Mouse (Mus musculus) common myeloid progenitor, adult 5-6 weeks (primary cell): Measurements from ENCODE around the gene Pes1. TPM values are rescaled to one million over a fixed set of nuclear protein-coding genes. Genes with fewer than 3 reads are reported as not detected.
A peak's percentile ranks its signal among the peaks of the same experiment; 100 is the strongest.

ENCODE experiments used
- ATAC-seq: replicated peaks from 2 replicates; pipeline ENCODE4 v1.8.0; 2016; ENCODE audit warnings: low read depth, mild to moderate bottlenecking, moderate TSS enrichment, inconsistent platforms; ENCODE audit not compliant: poor library complexity, severe bottlenecking
- total RNA-seq: library from RNA; stranded (forward); fragments of 200-1000, 187-1606 nt; gene quantifications from 2 replicates; pipeline ENCODE4 v1.2.3, GENCODE M21; 2017

Pes1 gene
- total RNA-seq, 1 experiment from 2014 or later, result 247 TPM

DNA sequence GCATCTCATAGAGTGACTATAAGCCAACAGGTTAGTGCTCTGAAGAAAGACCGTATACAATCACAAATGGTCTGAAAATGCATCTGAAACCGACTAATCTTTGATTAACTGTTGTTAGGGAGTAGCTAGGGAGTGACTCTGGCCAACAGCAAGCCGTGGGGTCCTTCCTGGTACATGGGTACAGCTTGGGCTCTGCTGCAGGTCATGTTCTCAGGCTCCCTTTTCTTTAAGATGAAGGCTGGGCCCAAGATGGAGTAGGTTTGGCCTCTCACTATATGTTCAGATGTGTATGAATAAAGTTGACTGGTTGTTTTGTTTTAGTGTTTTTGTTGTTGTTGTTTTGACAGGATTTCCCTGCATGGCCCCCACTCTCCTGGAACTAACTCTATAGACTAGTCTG lies 2.0 kb upstream of the Pes1 start:
- no peak for ATAC-seq

DNA sequence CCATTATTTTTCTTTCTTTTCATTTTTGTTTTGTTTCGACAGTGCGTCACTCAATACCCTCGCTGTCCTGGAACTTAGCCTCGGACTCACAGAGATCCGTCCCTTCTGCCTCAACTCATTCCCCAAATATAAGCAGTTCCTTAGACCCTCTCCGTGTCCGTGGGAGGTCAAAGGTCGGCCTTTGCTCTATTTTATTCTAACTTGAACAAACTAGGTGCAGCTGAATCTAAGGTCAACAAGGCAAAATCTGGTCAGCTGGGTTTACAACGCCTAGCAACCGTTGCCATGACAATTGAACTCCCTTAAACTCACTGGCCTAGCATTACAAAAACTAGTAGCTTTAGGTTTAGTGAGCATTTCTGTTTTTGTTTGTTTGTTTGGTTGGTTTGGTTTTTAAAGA lies 620 bp upstream of the Pes1 start:
- no peak for ATAC-seq

DNA sequence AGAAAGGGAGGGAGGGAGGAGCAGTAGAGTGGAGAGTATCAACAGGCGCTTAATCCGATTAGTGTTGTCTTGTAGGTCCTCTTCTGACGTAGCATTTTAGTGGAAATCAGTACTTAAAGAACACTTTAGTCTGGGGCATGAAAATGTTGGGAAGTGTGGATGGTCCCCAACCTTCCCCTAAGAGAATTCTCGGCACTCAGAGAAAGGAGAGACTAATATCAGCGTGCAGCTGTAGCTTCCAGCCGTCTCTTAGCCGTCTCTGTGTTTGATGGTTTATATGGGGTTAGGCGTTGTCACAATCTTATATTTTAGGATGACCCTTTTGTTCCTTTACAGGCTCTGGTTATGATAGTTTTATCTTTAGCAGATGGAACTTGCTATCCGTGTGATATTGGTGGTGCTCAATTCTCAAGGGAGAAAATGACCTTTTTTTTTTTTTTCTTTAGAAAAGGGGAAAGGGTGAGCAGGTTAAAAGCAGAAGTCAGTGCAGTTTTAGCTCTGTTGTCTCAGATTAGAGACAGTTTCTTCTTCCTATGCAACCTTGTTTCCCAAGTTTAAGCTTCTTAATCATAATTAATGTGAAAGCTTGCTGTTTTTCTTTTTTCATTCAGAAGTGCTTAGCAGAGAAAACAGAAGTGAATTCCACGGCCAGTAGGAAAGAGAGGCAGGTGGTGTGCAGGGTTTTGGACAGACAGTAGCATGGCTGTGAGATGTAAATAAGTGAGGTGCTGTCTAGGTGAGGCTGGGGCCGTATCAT lies 819 bp downstream of the Pes1 start:
- peak; percentile 20 for ATAC-seq

DNA sequence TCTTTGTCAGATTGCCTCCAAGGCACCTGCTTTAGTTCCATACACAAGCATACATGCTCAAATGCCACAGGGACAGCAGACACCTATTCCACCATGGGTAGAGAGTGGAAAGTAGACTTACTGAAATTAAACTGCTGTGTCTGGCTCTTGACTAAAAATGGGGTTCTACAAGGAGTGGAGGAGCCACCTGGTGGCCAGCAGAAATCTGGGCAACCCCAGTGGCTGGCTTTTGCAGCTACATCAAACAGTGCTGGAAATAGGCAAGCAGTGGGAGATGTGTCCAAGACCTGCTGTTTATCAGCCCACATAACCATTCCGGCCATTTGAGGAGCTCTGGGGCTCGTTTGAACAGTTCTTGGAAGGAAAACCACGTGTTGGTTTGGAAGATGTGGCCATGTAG lies 6.1 kb downstream of the Pes1 start:
- peak; percentile 39; the same call in 1 of the 2 replicates for ATAC-seq

DNA sequence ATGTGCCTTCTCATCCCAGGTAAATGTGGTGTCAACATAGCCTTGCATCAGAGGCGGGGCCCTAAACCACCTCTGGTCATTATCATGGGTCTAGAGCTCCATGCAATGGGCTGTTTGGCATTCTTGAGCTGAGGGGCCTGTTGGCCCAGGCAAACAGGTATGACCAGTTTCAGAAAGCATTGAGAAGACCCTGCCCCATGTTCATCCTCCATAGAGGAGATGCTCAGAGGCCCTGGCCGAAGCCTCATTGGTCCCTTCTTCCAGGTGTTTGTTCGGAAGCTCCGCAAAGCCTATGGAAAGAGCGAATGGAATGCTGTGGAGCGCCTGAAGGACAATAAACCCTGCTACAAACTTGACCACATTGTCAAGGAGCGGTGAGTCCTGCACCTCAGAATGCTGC lies 6.6 kb downstream of the Pes1 start:
- ATAC-seq, result no peak

DNA sequence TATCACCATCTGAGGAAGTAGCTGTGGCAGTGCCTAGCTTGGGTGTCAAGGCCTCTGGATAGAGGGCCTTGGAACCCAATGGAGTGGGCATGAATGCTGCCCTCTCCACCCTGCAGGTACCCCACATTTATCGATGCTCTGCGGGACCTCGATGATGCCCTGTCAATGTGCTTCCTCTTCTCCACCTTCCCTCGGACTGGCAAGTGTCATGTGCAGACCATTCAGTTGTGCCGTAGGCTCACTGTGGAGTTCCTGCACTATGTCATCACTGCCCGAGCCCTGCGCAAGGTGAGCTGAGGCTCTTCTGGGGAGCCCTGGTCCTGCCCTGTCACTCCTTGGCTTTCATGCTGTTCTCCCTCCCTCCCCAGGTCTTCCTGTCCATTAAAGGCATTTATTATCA lies 9.3 kb downstream of the Pes1 start:
- ATAC-seq, result no peak

DNA sequence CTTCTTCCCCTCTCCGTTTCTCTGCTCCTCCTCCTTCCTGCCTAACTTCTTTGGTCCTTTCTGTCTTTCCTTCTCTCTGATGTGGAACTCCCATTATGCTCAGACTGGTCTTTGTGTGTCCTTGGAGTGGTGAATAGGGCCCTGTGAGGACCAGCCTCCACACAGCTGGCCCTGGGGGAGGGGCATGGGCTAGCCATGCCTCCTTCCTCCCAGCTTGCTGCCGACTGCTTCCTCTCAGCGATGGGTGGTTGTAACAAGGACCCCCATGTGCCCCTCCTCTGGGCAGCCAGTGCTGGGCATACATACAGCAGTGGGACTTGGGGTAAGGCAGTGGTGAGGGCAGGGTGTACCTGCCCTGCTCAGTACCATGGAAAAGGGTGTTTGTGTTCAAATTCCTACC lies 10.5 kb downstream of the Pes1 start:
- no peak for ATAC-seq

DNA sequence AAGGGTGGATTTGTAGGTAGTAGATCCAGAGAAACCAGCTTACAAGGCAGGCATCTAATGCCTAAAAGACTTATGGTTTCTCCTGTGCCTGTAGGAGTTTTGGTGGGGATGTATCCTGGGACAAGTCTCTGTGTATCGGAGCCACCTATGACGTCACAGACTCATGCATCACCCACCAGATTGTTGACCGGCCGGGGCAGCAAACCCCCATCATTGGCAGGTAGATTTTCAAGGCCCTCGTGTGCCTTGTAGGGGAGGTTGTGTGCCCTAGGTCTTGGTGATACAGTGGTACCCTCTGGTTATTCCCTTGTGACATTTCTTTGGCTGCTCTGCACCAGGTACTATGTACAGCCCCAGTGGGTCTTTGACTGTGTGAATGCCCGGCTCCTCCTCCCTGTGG lies 12.9 kb downstream of the Pes1 start, which contains the start of gene 4930556J24Rik:
Gene 4930556J24Rik (minus strand): TSS at position 101 of the 400 bp plus-strand sequence.
- ATAC-seq, result no peak

DNA sequence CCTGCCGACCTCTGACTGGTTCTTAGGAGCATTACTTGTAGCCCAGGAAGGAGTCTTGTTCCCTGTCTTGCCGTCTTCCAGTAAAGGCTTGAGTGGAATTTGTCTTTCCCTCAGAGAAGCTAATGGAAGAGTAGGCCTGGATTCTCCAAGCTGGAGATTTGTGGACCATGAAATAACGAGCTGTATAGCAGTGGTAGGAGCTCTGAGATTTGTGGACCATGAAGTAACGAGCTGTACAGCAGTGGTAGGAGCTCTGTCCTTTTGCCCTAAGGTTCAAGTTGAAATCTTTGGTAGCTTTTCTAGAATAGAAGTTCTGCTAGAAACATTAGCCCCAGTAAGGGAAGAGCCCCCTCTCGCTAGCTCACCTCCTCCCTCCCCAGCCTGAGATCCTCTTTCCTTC lies 14.6 kb downstream of the Pes1 start:
- ATAC-seq, result no peak

DNA sequence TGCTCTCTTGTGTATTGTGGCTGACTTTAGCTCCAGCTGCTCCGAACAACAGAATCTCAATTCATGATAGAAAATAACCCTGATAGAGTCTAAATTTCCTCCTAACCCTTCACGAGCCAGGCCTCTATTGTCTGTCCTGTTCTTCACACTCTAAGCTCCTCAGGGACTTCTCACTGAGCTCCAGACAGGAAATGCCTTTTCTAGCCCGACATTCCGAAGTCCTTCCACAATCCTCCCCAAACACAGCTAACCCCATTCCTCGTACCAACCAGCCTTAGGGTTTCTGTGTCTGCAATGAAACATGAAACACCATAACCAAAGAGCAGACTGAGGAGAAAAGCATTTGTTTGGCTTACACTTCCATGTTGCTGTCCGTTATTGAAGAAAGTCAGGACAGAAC lies 17.8 kb downstream of the Pes1 start:
- no peak for ATAC-seq

DNA sequence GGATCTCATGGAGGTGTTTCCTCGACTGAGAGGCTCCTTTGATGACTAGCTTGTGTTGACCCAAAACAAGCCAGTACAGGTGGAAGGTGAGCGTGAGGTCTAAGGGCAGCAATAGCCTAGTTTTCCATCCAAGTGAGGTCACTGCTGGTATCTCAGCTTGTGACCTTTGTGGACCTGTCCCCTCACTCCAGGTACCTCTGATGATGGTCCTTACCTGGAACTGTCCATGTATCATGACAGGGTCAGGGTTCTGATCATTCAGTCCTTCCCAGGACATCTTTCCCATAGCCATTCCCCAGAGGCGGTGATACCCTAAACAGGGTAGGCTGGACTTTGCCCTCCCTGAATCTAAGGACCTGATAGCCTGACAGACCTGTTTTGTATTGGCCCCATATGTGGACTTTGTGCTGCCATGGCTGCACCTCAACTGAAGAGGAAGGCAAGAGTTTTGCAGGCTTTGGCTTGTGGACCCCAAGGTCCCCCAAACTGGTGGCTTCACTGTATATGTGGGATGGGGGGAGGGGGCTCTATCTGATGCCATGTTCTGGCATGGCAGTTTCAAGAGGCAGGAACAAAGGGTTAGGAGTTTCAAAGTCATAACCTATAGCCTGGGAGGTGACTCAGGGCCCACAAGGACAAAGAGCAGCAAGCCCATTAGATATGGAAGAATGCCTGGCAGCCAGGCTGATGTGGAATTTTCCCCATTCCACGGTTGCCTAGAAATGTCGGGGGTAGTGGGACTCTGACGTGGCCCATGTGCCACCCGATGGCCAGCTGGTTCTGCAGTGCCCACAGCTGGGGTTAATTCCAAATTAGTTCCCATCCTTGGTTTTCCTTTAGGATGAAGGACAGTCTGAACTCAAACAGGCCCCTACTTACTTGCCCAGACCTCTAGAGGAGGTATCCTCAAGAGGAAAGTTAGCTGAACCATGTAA lies 18.8 kb downstream of the Pes1 start:
- no peak for ATAC-seq

DNA sequence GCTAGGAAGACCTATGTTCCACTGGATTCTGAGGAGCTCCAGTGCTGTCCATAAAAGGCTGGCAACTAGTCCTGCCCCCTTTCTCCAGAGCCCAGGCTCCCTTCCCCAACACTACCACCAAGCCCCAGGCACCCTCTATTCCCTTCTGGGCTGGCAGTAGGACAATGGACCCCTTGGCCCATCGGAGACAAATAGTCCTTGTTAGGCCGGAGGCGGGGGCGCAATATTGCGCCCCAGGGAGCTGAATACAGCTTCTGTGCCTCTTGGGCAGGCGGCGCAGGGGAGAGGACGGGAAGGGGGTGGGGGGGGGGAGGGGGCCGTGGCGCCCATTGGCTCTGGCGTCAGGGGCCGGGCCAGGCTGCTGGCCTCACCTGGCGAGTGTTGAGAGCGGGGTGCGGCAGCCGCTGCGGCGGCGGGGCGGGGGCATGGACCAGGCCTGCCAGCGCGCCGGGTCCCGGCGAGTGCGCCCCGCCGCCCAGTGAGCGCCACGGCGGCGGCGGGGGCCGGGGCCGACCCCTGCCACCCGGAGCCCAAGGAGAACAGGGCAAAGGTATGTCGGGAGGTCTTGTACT lies 19.6 kb downstream of the Pes1 start, which contains the start of gene Gal3st1:
Gene Gal3st1 (plus strand): TSS at position 346 of the 572 bp plus-strand sequence.
- no peak for ATAC-seq

DNA sequence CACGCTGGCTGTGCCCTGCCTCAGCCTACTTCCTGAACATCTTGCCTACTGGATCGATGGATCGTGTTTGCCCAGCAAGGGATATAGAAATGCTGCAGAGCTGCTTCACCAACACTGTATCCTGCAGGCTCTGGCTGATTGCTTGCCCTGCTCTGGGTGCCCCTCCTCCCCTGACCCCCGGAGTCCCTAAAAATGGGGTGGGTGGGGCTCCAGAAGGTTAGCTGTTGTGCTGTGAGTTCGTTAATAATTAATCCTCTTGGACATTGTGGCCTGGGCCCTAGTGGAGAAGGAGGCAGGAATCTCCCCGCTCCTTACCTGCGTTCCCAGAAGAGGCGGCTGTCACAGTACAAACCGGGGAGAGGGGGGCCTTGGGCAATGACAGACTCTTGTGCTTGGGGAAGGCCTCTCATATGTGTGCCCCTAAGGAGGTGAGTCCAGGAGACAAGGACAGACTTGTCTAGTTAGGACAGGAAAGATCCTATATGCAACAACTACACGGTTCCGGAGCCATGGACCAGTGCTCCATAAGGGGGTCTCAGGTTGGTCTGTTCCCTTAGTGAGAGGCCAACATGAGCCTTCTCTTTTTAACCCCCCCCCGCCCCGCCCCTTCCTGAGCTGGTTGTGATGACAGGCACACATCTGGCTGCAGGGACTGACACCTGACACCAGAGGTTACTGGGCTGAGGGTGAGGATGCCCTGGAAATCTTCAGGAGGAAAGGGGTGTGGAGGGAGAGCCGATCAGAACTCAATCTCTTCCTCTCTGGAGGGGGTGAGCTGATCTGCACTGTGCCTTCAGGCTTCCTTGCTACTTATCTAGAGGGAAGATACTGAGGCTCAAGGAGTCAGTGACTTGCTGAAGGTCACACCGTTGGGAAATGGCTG lies 20.3 kb downstream of the Pes1 start:
- ATAC-seq, result no peak

DNA sequence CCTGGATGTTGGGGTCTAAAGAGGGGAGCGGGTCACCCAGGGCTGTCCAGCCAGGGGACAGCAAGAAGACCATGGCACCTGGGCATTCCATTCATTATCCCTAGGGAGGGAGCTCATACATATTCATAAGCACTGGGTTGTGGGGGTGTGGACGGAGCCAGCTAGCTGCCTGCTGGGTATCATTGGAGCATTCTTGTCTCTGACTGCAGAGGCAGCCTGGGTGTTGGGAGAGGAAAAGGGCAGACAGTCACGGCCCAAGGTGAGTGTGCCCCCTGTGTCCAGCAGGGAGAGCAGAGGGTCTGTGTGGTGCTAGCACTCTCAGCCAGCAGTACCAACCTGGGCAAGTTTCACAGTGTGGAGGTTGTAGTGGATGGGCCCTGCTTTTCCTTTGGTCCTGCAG lies 26.0 kb downstream of the Pes1 start:
- no peak for ATAC-seq

DNA sequence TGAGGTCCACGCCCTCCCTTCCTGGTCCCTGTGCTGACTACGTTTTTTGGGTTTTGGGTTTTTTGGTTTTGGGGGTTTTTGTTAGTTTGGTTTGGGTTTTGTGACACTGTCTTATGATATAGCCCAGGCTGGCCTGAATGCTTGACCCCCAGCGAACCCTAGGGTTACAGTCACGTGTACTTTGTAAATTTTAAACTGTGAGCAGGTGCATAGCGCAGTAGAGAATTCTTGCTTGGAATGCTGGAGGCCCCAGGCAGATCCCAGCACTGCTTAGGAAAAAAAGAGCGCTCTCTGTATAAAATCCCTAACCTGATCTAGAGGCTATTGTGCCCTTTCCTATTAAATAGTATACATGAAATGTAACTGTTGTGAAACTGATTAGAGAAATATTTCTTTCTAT lies 29.4 kb downstream of the Pes1 start:
- ATAC-seq, result no peak

DNA sequence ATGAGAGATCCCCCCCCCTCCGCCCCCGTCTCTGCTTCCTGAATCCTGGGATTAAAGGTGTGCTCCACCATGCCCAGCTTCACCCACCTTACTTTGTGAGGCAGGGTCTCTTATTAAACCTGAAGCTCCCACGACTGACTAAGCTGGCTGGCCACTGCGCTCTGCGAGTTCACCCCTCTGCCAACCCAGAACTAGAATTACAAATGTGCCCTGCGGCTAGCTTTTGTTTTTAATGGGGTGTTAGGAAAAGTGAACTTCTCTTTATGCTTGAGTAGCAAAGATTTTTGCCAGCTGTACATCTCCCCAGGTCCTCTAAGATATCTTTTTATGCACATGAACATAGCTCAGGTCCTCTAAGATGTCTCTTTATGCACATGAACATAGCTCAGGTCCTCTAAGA lies 30.1 kb downstream of the Pes1 start:
- no peak for ATAC-seq

DNA sequence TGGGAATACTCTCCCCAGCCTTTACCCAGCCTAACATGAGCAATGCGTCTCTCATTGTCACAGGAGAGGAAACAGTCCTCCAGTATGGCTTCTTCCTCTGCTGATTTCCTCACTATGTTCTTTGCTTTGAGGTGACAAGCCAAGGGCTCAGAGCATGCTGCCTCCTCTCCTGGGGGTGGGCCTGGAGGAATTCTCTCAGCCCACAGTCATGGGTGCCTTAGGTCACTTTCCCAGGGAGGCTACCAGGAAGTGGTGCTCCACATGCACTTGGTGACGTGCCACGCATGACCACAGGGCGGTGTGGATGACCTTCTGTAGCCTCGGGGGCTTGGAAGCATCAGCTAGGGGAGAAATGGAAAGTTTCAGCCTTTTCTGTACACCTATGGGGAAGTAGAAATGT lies 31.7 kb downstream of the Pes1 start:
- ATAC-seq, result no peak

DNA sequence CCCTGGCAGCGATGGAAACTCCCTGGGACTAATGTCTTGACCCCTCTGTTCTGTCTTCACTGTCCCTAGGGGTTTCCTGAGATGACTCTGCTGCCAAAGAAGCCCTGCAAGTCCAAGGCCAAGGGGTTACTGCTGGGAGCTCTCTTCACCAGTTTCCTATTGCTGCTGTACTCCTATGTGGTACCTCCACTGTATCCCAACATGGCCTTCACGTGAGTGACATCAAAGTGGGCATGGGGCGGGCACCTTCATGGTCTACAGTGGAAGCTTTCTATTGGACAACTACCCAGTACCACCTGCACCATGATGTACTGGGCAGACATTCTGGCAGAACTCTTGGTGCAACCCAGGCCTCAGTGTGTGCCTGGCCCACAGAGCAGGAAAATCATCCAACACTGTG lies 33.1 kb downstream of the Pes1 start:
- ATAC-seq, result no peak

DNA sequence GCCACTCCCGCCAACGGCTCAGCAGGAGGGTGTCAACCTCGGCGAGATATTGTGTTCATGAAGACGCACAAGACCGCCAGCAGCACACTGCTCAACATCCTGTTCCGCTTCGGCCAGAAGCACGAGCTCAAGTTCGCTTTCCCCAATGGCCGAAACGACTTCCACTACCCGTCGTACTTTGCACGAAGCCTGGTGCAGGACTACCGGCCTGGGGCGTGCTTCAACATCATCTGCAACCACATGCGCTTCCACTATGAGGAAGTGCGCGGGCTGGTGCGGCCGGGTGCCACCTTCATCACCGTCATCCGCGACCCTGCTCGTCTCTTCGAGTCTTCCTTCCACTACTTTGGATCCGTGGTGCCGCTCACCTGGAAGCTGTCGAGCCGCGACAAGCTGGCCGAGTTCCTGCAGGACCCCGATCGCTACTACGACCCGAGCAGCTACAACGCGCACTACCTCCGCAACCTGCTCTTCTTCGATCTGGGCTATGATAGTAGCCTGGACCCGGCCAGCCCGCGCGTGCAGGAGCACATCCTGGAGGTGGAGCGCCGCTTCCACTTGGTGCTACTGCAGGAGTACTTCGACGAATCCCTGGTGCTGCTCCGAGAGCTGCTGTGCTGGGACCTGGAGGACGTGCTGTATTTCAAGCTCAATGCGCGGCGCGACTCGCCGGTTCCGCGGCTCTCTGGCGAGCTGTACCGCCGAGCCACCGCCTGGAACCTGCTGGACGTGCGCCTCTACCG lies 34.4 kb downstream of the Pes1 start:
- peak; percentile 73 for ATAC-seq
